Mouse (Mus musculus) urinary bladder, adult 2 months (tissue): ENCODE data around the gene Sgtb. TPM values are rescaled to one million over a fixed set of nuclear protein-coding genes. Genes with fewer than 3 reads are reported as not detected.
A peak's percentile ranks its signal among the peaks of the same experiment; 100 is the strongest.

Experiments
- DNase-seq: peaks from one replicate; pipeline ENCODE4 v3.0.0; 2022; ENCODE audit warnings: low spot score
- polyA plus RNA-seq: library from polyadenylated mRNA; depleted of rRNA; stranded (reverse); fragments of >200 nt; gene quantifications from 2 replicates; pipeline ENCODE4 v1.2.3, GENCODE M21; 2012

Sgtb gene
- polyA plus RNA-seq, 1 experiment = 2.7 TPM

DNA sequence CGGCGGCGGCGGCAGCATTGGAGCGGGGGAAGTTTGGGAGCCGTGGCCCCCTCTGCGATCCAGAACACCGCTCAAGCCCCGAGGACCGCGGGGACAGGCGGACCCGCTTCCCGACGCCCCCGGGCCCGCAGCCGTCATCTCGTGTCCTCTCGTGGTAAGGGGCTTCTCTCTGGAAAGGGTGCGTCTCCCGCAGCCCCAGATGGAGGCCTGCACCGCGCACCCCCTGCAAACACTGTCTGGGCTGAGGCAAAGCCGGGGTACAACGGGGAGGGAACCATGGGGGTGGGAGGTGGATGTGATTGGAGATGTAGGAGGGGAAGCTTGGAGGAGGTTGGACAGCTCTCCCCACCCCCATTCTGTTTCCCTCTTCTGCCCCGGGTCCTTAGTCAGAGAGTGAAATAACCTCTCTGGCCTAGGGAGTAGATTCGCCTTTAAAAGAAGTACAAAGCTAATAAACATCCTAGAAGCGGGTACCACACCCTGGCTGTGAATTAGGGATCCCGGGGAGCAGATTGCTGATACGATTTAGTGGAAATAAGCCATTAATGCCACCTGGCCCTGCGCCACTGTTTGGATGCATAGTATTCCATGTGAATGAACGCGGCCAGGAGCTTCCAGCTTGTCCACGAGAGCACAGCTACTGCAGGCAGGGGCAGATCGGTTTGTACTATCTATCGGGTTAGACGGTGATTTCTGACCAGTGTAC is 428 bp downstream of the Sgtb start:
- no peak for DNase-seq

DNA sequence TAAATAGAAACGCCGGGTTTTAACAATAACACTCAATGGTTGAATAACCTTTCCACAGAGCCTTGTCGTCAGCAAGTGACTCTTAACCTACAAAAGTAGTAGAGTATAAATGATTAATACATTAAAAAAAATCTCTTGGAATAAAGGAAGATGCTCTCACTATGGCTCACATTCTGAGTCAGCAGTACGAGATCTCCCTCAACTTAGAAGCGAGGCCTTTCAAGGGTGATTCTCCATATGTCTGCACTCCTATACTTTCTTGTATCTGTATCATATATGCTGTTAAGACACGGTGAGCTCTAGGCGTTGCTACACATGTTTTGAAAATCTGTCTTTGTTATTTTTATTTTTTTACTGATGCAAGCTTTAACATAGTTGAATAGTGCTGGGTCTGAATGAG is 985 bp downstream of the Sgtb start:
- no peak for DNase-seq

DNA sequence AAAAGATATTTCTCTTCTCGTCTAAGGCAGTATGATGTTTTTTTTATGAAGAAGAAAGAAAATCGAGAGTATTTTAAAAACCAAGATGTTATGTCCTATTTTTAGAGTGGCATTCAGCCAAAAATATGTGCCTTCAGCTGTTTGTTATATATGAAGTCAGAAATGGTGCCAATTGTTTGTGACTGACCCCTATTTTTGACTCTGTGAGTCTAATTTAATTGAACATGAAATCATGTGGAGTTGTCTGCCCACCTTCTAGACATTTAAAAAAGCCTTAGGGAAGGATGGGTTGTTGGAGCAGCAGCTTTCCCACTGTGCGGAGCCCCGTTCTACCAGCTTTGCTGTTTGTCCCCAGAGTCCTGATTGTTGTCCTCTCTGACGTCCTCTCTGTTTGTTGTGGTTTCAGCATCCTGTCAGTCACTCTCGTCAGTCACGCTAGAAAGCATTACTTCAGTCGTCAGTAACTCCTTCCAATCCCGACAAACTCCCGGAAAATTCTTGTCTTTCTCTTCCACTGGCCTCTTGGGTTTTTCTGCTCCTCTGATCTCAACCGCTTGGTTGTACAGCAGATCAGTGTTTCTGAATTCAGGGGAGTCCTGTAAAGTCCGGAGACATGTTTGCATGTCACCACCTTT is 2.8 kb downstream of the Sgtb start:
- no peak for DNase-seq

DNA sequence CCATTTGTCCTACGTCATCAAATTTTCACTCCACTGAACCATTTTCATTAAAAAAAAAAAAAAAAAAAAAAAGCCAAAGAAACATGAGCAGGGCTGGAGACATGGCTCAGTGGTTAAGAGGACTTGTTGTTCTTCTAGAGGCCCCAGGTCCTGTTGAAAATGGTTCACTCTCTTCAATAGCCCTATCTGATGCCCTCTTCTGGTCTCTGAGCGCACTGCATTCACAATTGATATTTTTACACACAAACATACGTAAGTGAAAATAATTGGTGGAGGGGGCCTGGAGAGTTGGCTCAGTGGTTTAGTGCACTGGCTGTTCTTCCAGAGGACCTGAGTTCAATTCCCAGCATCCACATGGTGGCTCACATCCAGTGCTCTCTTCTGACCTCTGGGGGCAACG is 4.2 kb downstream of the Sgtb start:
- DNase-seq = no peak

DNA sequence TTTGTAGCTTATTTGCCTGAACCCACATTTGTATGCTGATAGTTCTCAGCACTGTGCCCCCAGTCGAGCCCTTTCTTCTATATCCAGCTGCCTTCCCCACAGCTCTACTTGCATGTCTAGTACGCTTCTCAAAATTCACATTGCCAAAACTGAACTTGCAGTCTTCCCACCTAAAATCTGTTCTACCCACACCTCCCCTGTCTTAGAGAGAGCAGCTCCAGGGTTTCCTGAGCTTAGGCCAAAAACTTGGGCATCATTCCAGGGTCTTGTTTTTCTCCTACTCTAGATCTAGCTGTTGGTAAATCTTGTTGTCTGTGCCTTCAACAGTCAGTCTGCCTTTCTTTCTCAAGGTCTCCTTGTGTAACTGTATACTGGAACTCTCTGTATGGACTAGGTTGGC is 5.3 kb downstream of the Sgtb start:
- no peak for DNase-seq

DNA sequence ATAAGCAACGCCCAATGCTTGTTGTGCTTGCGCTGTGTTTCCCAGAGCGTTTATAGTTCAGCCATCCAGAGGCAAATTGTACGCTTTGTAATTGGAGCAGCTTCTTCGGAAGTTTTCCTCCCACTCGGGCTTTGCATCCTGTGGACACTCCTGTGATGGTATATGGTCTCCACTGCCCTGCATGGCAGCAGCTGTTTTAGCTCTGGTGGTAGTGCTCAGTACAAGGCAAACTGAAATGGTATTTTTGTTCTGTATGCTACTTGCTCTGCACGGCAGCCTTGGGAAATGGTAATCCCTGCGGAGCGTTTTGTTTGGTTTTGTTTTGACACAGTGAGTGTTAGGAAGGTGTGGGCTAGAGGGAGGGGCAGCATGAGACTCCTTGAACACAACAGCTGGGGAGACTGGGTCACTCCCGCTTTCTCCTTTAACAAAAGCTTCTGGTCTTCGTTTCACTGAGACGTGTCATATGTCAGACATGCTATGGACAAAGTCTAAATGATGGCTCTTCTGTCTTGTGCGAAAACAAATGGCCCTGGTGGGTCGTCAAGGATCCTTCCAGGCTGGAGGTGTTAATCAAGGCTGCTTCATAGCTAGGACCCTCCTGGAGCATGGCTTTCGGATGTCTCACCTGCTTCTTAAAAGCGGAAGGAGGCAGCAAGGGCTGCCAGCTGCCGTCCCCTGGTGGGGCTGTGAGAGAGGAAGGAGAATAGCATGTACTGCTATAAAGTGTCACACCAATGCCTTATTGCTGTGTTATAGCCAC is 12.7 kb downstream of the Sgtb start:
- no peak for DNase-seq

DNA sequence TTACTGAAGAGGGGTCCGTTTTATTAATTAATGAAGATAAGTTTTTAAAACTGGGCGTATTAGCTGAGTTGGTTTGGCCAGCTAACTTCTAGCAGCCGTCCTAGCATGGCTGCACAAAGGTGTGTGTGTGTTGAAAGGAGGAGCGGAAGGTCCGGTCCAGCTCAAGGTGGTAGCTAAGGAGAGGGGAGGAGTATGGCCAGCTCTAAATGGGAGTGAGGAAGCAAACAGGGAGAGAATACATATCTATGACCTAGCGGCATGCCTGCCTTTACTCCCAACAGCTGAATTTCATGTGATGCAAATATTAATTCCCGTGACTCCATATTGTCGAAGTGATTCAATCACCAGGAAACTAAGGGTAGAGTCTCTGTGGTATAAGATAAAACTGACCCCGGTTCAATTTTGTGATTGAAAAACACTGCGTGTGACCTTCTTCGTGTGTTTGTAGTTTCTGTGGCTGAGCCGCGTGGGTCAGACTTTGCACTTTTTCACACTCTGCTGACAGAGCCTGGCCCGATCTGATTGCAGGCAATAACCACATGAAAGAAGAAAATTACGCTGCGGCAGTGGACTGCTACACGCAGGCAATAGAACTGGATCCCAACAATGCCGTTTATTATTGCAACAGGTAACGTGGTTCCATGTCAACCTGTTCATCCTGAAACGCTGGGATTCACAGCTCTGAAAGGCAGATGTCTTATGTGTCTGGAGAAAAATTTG is 14.3 kb downstream of the Sgtb start:
- no peak for DNase-seq

DNA sequence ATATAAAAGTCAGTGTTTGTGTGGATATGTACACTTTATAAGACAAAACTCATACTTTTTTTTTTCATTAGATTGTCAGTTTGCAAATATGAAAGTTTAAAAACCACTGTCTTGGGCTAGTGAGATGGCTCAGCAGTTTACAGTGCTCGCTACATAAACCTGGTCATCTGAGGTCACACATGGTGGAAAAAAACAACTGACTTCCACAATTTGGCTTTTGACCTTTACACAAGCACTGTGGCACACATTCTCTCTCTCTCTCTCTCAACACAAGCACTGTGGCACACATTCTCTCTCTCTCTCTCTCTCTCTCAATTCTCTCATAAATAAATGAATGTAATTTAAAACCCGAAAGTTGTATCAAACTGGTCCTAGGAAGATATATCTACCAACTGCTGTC is 23.0 kb downstream of the Sgtb start:
- DNase-seq = no peak

DNA sequence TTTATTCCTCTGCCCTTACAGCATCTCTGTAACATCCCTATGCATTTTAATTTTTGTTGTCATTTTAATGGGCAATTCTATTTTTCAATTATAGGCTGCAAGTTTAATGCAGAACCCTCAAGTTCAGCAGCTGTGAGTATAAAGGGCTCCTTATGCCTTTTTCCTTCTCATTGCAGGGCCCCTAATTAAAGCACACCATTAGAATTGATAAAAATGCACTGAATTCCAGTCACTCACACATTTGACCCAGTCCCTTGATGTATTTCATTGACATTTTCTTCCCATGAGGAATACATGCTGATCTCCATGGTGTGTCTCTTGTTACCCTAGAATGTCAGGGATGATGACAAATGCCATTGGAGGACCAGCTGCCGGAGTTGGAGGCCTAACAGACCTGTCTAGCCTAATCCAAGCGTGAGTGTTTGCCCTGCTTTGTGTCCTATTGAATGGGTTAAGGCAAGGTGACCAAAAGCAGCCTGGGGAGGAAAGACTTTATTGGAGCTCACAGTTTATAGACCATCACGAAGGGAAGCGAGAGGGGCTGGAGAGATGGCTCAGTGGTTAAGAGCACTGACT is 25.1 kb downstream of the Sgtb start:
- no peak for DNase-seq

DNA sequence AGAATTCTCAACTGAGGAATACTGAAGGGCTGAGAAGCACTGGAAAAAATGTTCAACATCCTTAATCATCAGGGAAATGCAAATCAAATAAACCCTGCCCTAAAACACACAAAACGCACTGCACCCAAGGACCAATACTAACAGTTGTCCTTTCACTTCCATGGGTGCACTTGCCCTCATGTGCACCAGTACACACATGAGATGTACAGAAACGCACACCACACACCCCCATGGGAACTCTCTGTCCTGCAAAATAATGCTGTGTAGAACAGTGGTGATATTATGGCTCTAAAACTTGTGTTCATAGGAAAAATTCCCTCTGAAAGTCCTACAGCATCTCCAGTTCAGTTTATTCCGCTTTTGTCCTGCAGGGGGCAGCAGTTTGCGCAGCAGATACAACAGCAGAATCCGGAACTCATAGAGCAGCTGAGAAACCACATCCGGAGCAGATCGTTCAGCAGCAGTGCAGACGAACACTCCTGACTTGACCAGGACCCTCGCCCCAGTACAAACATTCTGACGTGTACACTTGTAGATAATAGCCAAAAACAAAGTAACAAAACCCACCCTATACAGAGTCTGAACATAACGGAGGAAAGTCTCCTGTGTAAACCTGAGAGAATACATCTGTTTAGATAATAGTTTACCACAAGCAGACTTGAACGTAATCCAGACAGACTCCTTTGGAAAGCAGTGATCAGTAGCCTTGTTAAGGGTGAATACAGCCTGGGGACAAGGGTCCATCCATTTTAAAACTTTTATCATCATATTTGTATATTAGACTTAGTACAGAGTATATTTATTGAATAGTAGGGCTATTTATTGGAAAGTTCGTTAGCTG is 30.0 kb downstream of the Sgtb start:
- DNase-seq = peak; percentile 42

DNA sequence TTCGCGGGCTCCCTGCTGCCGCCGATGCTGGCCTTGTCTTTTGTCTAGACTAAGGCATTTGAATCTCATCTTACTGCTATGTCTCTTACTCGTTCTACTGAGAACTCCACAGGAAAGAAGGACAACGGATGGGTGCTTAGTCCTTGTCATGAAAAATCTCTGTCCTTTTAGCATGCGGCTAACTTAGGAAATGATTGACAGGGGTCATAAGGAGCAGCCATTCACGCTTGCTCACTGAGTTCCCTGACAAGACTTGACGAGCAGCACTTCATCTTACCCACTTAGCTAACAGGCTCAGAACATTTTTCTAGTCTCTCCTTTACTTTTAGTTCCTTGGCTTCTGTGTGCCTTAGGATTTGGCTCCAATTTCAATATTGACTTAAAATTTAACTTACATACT is 35.3 kb downstream of the Sgtb start:
- no peak for DNase-seq

DNA sequence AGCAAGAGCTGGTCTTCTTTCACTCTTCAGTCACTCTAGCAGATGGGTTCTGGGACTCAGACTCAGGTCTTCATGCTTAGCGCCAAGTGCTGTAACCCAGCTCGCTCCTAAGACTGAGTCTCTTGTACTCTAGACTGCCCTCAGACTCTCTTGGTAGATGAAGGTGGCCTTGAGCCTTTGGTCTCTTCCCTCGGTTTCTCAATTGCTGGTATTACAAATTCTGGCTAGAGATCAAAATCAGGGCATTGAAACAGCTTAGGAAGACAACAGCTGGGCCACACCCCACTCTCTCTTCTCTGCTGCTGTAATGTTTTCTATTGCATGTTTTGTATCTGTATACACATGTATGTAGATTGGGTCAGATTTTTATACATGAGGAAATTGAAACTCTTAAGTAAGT is 36.1 kb downstream of the Sgtb start:
- no peak for DNase-seq

DNA sequence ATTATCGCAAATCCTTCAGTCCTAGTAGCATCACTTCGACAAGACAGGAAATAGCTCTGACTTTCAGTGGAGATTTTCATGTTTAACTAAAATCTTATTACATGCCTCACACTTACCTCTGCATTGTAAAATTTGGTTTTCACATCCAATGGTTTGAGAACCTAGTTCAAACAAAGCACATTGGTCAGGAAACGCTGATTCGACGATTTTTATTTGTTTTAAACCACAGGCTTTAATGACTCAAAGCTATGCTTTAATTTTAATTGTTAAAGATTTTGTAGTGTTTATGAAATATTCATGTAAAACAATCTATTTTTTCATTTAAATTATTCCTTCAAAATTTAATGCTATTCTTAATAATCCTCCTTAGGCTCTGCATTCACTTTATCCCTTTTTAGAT is 44.6 kb downstream of the Sgtb start:
- DNase-seq = no peak

DNA sequence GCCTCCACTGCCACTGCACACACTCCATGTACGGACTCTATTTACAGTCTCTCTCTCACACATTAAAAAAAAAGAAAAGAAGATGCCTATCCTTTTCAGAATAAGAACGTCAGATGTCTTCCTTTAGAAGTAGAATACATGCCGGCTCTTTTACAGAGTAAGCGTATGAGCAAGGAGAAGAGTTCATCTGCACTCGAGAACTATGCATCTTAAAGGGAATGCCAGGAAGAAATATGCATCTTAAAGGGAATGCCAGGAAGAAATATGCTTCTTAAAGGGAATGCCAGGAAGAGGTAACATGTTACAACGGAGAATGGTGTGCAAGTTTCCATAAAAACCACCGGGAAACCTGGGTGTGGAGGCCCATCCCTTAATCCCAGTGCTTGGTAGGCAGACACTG is 45.6 kb downstream of the Sgtb start:
- DNase-seq = no peak

DNA sequence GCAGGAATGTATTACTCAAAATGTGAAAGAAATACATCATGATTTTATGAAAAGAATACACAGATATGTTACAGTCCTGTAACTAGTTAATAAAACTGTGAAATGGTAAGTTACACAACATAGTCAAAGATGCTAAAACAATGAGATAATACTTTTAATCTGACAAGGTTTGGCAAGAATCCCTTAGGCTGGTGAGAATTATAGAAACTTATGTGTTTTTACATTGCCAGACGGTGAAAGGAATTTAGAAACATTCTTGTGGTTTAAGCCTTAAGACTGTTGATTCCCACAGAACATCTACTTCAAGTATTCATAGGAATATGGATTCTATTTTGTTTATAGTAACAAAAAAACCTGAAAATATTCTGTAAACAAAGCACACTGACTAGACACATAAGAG is 46.1 kb downstream of the Sgtb start:
- no peak for DNase-seq

DNA sequence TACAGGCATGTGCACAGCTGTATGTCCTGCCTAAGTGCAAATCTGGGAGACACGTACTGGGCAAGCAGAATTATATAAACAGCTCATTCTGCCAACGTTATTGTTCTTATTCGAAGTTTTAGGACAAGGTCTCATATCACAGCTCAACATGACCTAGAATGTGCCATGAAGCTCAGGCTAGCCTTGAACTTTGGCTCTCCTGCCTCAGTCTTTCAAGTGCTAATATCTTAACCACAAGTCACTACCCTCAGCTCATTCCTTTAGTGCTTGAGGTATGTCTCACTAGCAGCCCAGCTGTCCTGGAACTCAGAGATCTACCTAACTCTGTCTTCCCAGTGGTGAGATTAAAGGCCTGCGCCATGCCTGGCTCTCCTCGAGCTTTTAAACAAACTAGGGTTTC is 62.2 kb downstream of the Sgtb start:
- no peak for DNase-seq

DNA sequence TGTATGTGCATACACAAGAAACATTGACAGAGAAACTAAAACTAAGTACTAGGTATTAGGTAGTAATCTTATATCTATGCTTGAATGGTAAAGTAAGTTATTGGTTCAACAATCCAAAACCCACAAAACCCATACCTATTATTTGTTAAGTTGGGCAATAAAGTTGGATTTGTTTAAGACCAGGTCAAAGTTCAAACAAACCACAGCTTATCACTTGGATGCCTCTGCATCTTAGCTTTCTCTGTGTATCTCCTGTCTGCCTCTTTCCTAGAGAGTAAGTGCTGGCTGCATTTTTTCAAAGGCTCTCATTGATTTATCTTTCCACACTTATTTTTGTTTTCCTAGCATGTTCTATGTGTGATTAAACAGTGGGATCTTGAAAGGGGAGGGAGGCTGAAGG is 63.0 kb downstream of the Sgtb start:
- DNase-seq = no peak

DNA sequence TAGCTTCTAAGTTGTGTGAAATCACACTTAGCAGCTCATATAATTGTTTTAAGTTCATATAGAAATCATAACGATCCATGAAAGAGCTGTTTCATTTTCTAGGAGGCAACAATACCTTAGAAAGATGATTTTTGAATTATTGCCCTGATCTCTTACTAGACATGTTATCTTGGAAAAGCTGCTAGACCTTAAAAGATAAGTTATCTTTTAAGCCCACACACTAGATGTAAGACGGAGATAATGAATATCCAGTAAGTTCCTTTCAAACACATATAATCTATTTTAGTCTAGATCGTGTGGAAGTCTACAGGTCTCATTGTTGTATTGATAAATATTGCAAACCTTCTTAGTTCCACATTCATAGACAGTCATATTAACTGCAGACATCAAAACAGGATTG is 67.3 kb downstream of the Sgtb start:
- DNase-seq = no peak

DNA sequence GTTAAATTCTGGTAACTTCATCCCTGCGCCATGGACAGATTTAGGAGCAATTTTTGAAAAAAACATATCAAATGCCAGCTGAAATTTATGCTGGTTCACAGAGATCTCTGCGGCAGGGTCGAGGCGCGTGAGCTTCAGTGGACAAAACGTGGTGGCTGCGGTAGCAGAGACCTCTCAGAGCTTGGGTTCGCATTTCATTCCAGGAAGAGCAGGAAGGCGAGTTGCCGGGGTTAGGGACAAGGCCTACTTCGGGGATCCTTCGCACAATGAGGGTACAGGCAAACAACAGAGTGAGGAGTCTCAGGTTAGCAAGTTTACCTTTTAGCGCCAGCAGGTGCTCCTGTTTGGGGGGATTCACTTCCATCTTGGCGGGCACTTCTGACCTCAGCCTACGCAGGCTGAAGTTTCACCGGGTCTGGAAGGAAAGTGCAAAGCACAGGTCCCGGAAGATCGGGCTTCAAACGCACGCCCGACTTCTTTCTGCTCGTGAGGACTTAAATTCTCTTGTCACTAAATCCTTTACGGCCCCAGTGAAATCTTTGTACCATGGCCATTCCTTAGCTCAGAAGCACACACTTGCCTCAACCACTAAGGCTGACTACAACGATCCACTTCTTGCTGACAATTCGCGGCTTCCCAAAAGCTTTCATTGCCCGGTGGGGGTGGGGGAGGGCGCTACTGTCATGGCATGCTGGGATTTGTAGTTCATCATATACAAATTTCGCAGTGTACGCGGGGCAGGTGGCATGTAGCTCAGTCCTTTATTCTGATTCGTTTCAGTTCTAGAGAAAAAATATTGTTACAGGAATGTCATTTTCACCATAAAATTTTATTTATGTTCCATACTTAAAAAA is 68.5 kb downstream of the Sgtb start, which contains the start of gene Trappc13:
Gene Trappc13 (minus strand): TSS at position 674 of the 854 bp plus-strand sequence.
- DNase-seq = peak; percentile 62

DNA sequence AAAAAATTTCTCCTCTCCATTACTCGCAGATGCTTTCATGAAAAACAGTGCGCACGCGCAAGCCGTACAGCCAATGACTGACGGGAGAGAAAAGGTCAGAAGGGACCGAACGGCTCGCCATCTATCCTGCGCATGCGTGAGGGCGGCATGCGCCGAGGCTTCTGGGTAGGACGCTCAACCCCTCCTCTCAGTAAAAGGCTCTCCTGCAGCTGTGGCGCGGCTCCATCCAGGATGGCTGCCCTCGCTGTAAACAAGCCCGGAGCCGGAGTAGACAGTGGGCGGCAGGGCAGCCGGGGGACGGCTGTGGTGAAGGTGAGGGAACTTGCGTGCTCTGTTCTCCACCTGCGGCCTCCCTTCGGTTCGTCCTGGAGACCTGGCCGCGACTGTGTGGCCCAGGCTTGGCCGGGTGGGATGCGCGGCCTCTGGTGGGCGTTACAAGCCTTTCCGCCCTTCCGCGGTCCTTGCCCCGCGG is 69.1 kb downstream of the Sgtb start, which contains the start of gene Trim23:
Gene Trim23 (plus strand): TSS at position 148 of the 472 bp plus-strand sequence.
- peak; percentile 81 for DNase-seq
